Mouse (Mus musculus) frontal cortex, adult 2 months (tissue): ENCODE results near the gene Suds3. TPM values are rescaled to one million over a fixed set of nuclear protein-coding genes. Genes with fewer than 3 reads are reported as not detected.

Source experiments
- DNase-seq, 2 experiments: peaks; one replicate each; pipeline ENCODE4 v3.0.0; 2022; ENCODE audit warnings: low spot score in 1 of 2; ENCODE audit errors: extremely low spot score in 1 of 2
- polyA plus RNA-seq: library from polyadenylated mRNA; depleted of rRNA; stranded (reverse); fragments of >200 nt; gene quantifications from 2 replicates; pipeline ENCODE4 v1.2.3, GENCODE M21; 2012

Gene Suds3
- polyA plus RNA-seq, 1 experiment = 124 TPM

- peak in 1 of 2 experiments; percentile 25 for DNase-seq
Observed at GRCm38 (mm10) chr5:117115193-117115767, 633 bp downstream of the Suds3 start.

GRCm38 (mm10) chr5:117114581-117115192 lies 1.2 kb downstream of the Suds3 start:
- peak in 1 of 2 experiments; percentile 26 for DNase-seq

GRCm38 (mm10) chr5:117113330-117113729 lies 2.6 kb downstream of the Suds3 start:
- no peak for DNase-seq

GRCm38 (mm10) chr5:117111774-117112112 lies 4.2 kb downstream of the Suds3 start:
- no peak for DNase-seq

- no peak for DNase-seq
Observed at GRCm38 (mm10) chr5:117111064-117111773, 4.7 kb downstream of the Suds3 start.

GRCm38 (mm10) chr5:117109522-117109921 lies 6.4 kb downstream of the Suds3 start:
- no peak for DNase-seq

- DNase-seq = no peak
Observed at GRCm38 (mm10) chr5:117108731-117109130, 7.2 kb downstream of the Suds3 start.

- DNase-seq = no peak
Observed at GRCm38 (mm10) chr5:117108292-117108691, 7.6 kb downstream of the Suds3 start.

GRCm38 (mm10) chr5:117105761-117106160 lies 10.2 kb downstream of the Suds3 start:
- no peak for DNase-seq

GRCm38 (mm10) chr5:117104329-117104728 lies 11.6 kb downstream of the Suds3 start:
- DNase-seq = no peak

GRCm38 (mm10) chr5:117103194-117103929 lies 12.6 kb downstream of the Suds3 start:
- DNase-seq = no peak

- no peak for DNase-seq
Observed at GRCm38 (mm10) chr5:117099742-117100141, 16.2 kb downstream of the Suds3 start.

- DNase-seq = no peak
Observed at GRCm38 (mm10) chr5:117099008-117099407, 16.9 kb downstream of the Suds3 start.

- DNase-seq = peak in 1 of 2 experiments; percentile 59
Observed at GRCm38 (mm10) chr5:117096716-117097115, 19.2 kb downstream of the Suds3 start.

- DNase-seq = peak in 1 of 2 experiments; percentile 70
Observed at GRCm38 (mm10) chr5:117094431-117094830, 21.5 kb downstream of the Suds3 start.

- DNase-seq = no peak
Observed at GRCm38 (mm10) chr5:117089786-117090185, 26.1 kb downstream of the Suds3 start.

GRCm38 (mm10) chr5:117089147-117089546 lies 26.8 kb downstream of the Suds3 start:
- DNase-seq = no peak

- peak in 1 of 2 experiments; percentile 27 for DNase-seq
Observed at GRCm38 (mm10) chr5:117087718-117088117, 28.2 kb downstream of the Suds3 start.

- peak in 1 of 2 experiments; percentile 74 for DNase-seq
Observed at GRCm38 (mm10) chr5:117069498-117069894, 46.4 kb downstream of the Suds3 start.

- DNase-seq = peak in 1 of 2 experiments; percentile 31
Observed at GRCm38 (mm10) chr5:117068808-117069497, 47.0 kb downstream of the Suds3 start.

- no peak for DNase-seq
Observed at GRCm38 (mm10) chr5:117068181-117068580, 47.7 kb downstream of the Suds3 start.
